Mouse (Mus musculus): ENCODE data around the gene Mettl1.

The Mettl1 gene

GRCm38 (mm10) chr10:127041274-127041766 is at the start of gene Mettl1, which contains the start of gene Eef1akmt3:
Gene Mettl1, plus strand, starts transcription at chr10:127041414.
Gene Eef1akmt3, minus strand, starts transcription at chr10:127041513.
- peak; percentile 49 for DNase-seq

- no peak for DNase-seq
Observed at GRCm38 (mm10) chr10:126991676-126992075, 49.5 kb upstream of the Mettl1 start.

- no peak for DNase-seq
Observed at GRCm38 (mm10) chr10:126993621-126994020, 47.6 kb upstream of the Mettl1 start.

- DNase-seq = no peak
Observed at GRCm38 (mm10) chr10:126997340-126998113, 43.7 kb upstream of the Mettl1 start.

- no peak for DNase-seq
Observed at GRCm38 (mm10) chr10:127000529-127000928, 40.7 kb upstream of the Mettl1 start, which contains the start of gene Avil. Gene Avil, plus strand, starts transcription at chr10:127000709.

- no peak for DNase-seq
Observed at GRCm38 (mm10) chr10:127001297-127001696, 39.9 kb upstream of the Mettl1 start.

GRCm38 (mm10) chr10:127002056-127002455 is 39.2 kb upstream of the Mettl1 start:
- no peak for DNase-seq

GRCm38 (mm10) chr10:127002765-127003164 is 38.4 kb upstream of the Mettl1 start:
- DNase-seq = no peak

GRCm38 (mm10) chr10:127003334-127003733 is 37.9 kb upstream of the Mettl1 start:
- DNase-seq = no peak

GRCm38 (mm10) chr10:127003806-127004205 is 37.4 kb upstream of the Mettl1 start:
- no peak for DNase-seq

GRCm38 (mm10) chr10:127016488-127016887 is 24.7 kb upstream of the Mettl1 start:
- DNase-seq = peak; percentile 34 to 43

GRCm38 (mm10) chr10:127017071-127017470 is 24.1 kb upstream of the Mettl1 start:
- DNase-seq = no peak

GRCm38 (mm10) chr10:127018422-127018821 is 22.8 kb upstream of the Mettl1 start:
- DNase-seq = no peak

- DNase-seq = peak; percentile 92 to 95
Observed at GRCm38 (mm10) chr10:127030336-127031296, 10.6 kb upstream of the Mettl1 start, which contains the start of gene Tsfm. Gene Tsfm, minus strand, starts transcription at chr10:127030840.

- DNase-seq = no peak
Observed at GRCm38 (mm10) chr10:127033301-127033741, 7.9 kb upstream of the Mettl1 start.

- DNase-seq = no peak
Observed at GRCm38 (mm10) chr10:127036273-127036672, 4.9 kb upstream of the Mettl1 start.

- DNase-seq = no peak
Observed at GRCm38 (mm10) chr10:127037641-127038040, 3.6 kb upstream of the Mettl1 start.

- DNase-seq = no peak
Observed at GRCm38 (mm10) chr10:127040569-127041214, 522 bp upstream of the Mettl1 start.

- DNase-seq = peak; percentile 91
Observed at GRCm38 (mm10) chr10:127041774-127042338, 642 bp downstream of the Mettl1 start.

- DNase-seq = no peak
Observed at GRCm38 (mm10) chr10:127042468-127043115, 1.4 kb downstream of the Mettl1 start.

- no peak for DNase-seq
Observed at GRCm38 (mm10) chr10:127043187-127043586, 2.0 kb downstream of the Mettl1 start.

GRCm38 (mm10) chr10:127047954-127048353 is 6.7 kb downstream of the Mettl1 start, which contains the start of gene Cyp27b1:
Gene Cyp27b1, plus strand, starts transcription at chr10:127048250.
- no peak for DNase-seq
